Mouse (Mus musculus) urinary bladder, postnatal 25 days (tissue): Measurements from ENCODE around the gene Baat.
"Not testable (repeated sequence)": the region's sequence is repeated elsewhere in the genome, so short reads cannot be mapped to it uniquely, and the experiment has no call there.

Experiments
- DNase-seq: peaks from one replicate; pipeline ENCODE4 v3.0.0; 2022; ENCODE audit warnings: low spot score

Gene Baat

DNA sequence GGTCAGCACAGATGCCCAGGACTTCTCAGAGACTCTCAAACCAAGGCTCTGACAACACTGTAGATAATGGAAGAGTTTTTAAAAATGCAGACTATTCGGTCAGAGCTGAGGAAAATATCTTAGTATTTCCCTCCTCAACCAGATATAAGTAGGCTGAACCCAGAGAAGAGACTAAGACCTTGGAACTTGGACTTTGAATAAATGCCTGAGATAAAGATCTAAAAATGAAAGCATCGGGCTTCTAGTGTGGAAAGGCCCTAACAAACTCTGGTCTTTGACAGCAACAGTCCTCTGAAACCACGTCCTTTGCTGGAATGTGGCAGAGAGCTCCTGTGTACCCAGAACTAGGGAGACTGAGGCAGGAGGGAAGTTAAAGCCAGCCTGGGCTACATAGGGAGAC is at the start of gene Baat:
Gene Baat (minus strand): TSS at position 172 of the 400 bp plus-strand sequence.
- DNase-seq, result no peak

DNA sequence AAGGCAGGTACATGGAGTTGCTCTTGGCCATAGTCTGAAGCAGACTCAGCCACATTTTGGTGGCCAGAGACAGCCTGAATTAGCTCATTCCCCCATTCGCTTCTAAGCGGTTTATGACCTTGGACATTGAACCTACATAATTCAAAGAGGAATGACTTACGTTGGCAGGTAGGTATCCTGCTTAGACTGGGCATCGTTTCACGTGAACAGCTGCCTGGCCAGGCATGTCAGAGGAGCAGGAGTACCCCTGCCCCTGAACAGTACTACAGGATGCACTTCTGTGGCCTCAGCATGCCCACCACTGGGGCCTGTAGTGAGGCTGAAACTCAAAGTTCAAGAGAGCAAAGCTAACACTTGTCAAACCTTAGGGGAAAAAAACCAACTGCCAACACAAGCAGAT is 47.0 kb upstream of the Baat start:
- DNase-seq, result no peak

DNA sequence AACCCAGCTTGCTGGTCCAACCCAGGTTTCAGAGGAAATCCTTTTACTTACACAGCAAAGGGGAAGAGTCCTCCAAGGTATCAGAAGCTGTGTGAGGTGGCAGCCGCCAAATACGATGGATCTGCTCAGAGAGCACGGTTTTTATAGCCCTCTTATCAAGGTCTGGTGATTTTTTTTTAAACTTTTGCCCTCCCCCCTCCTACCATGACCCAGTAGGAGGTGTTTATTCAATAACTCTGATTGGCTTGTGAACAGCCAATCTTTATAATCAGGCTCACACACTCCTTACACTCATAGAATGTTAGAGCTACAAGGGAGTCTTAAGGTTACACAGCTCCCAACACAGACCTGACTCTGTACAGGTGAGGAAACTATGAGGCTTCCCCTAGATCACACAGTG is 43.0 kb upstream of the Baat start, which contains the start of gene Aldob:
Gene Aldob (minus strand): TSS at position 164 of the 400 bp plus-strand sequence.
- DNase-seq, result no peak

DNA sequence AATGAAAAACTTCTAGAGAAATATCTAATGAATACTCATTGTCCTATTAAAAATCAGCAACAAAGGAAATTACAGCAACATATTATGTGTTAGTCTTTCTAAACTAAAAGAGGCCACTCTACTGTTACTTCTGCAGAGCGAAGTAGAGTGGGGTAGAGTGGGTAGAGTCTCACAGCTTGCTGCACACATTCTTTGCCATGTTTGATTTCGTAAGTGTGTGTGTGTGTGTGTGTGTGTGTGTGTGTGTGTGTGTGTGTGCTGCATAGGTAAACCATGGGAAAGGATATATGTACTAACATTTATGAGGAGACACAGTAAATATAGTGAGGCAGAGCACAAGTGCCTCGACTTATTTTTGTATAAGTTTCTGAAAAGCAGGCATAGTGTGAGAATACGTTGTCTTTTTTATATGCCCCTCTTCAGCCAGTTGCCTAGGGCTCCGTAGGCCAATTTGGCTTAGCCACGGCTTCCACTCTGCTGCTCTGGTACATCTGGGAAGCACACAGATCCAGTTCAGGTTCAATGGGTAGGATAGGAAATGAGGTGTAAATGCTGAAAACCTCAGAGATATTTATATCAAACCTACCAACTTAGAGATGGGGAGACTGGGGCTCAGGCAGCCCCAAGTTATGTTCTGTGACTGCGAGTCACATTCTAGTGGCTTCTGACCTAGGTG is 41.3 kb upstream of the Baat start:
- DNase-seq, result no peak

DNA sequence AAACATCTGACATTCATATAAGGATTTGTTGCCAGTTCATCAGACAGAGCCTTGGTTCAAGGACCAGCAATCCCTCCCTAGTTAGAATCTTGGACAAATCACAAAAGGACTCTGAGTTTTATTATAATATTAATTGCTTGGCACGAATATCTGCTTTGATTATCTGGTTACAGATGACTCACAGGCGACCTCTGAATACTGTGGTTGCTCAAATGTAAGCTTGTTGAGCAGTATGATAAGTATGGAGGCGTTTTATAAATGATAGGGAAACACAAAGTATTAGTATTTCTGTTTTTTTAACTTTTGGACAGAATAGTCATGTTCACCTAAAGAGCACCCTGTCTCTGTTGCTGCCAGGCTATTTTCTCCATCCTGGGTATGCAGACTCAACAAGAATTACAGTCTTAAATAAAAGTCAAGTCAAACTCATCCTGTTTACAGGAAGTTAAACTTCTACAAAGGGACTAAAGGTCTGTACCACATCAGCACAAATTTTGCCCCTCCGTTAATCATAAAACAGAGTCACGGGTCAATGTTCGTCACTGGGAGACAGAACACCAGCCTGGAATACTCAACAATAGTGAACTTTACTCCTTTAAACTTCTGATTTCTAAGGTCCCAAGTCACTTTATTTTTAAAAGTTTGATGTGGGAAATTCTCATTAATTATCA is 40.7 kb upstream of the Baat start:
- no peak for DNase-seq

DNA sequence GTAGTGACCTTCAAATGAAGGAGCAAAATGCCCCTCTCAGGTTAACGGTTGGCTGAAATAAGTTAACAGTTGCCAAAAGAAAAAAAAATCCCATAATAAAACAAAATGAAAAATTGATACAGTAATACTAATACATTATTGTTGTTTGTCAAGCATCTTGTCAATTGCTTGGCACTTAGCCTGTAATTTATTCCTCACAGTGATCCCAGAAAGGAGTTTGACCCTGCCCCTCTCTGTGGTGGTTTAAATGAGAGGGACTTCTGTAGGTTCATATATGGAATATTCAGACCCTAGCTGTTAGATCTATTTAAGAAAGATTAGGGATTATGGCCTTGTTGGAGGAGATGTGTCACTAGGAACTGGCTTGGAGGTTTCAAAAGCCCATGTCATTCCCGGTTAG is 39.7 kb upstream of the Baat start:
- DNase-seq, result no peak

DNA sequence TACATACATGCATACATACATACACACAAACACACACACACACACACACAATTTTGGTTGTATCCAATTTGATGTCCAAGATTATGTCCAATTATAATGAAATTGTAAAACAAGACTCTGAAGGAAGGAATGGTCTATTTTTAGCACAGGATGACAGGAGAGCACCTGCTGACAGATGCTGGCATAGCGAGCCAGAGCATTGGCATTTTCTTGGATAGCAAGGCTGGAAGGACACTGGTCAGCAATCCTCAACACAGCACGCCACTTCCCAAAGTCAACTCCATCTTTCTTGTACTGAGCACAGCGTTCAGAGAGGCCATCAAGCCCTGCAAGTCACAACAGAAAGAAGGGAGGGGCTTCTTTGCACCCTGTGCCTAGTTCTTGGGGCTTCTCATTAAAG is 34.6 kb upstream of the Baat start:
- DNase-seq, result no peak

DNA sequence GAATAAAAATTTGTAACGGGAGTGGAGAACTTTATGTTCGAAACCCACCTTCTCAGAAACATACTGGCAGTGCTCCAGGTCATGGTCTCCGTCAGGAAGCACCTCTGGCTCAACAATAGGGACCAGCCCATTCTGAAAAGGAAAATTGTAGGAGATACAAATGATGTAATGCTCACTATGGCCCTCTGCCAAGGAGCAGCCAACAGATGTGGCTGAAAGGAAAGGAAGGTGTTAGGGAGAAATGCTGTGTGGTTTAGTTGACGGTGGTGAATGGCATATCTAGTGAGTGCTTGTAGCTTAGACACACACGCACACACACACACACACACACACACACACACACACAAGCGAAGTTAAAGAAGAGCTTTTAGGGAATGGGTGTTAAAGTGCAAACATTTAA is 33.3 kb upstream of the Baat start:
- no peak for DNase-seq

DNA sequence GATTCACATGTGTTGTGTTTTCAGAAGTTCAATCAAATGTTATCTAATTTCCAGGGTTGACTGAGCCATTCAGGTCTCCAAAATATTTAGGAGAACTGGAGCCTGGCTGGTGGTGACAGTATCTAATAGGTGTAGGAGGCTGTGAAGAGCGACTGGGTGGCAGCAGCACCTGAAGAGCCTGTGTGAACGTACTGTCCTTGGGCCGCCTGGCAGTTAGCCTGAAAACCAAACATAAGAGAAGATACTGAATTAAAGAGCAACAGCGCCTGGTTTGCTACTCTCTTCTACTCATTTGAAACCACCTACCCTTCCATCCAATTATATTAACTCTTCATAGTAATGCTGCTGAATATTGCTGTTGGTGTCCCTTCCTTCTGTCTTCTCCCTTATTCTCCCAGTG is 30.3 kb upstream of the Baat start:
- no peak for DNase-seq

DNA sequence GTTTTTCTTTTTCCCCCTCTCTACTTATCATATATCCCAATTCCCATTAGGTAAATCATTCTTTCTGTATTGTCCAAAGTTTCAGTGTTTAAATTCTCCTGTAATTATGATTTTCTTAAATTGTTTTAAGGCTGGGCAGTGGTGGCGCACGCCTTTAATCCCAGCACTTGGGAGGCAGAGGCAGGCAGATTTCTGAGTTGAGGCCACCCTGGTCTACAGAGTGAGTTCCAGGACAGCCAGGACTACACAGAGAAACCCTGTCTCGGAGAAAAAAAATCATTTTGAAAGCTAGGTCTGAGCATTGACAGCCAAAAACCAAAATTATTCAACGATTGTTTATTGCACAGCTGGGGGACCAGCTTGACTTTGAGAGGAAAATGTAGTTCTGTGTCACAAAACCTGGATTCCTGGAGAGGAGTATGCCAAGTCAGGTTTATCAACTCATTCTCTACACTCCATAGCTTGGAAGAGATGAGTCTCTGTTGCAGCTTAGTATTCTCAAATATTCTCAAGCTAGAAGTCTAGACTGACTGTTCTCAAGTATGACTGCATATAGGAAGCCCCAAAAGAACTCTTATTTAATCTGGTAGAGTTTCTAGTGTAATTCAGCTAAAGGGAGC is 29.4 kb upstream of the Baat start:
- no peak for DNase-seq

DNA sequence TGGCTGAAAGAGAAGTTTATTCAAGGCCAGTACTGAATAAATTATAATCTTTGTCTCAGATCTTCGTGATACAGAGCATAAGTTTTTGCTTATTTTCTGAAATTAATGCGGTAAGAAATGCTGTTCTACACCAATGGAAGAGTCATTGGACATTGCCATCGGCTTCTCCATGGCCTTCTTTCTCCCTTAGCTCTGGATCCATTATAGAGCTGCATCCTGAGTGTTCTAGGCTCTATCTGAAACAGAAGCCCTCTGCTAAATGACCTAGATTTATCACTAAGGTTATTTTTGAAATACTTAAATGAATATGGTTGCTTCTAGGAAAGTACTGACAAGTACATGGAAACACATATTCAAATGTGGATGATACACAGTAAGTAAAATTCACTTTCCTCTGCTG is 28.7 kb upstream of the Baat start:
- DNase-seq, result no peak

DNA sequence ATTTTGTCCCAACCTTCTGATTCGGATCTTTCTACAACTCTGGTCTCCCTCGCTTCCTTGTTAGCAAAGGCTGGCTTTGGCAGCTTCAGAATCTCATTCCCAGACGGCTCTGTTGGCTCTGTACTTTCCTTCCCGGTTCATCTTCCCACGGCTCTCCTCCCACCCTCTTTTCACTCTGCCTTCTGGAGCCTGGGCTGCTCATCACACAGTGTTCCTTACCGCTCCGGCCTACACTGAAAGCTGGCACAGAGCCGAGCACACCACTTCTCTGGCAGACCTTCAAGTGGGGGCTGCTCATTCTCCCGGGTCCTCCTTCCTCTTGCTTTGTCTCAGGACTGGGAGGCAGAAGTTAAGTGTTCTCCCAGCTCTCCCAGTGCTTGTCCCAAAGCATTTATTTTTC is 16.2 kb upstream of the Baat start:
- DNase-seq, result no peak

DNA sequence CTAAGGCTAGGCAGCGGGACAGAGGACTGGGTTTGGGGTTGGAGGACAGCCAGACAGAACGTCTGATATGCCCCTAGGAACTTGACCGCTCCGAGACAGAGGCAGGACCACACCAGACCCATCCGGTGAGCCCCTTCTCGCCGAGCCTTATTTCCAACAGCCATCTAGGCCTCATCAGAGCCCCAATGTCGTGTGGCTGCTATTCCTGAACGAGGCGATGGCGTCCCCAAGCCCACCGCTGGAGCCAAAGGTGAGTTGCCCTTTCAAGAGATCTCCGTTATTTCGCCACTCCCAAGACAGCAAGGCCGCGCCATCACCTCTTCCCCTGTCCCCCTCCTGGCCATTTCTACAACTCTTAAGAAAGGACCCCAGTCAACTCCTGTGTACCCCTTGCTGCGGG is 15.0 kb upstream of the Baat start:
- DNase-seq, result no peak

DNA sequence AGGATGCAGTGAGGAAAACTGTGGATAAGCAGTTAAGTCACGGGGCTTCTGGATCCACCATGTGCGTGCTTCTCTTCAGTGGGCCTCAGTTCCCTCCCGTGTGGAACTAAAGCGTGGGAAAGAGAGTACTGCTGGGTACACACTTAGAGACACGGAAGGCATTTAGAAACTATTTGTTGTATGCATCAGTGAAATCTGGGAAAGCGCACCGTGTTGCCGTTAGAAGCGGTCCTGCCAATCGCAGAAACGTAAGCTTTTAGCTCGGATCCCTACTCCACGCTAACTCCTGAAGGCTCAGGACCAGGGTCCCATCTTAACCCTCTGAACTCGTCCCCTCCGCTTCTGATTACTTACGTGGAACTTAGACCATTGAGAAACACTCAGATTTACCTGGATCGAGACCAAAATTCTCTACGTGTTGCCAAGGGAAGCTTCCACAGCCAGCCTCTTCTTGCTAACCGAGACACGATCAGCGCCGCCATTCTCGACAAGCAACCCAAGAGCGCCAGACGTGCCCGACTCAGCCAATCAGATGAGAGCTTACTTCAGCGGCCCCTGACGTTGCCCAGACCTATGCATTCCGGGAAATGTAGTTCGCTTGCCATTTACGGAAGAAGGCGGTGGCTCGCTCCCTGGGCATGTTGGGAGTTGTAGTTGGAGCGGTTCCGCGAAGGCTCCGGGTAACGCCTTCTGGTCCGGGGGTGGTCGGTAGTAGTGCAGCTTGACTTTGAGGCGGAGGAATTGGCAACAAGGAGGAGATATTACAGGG is 14.4 kb upstream of the Baat start, which contains the start of the genes Mrpl50 and Zfp189:
Gene Mrpl50 (minus strand): TSS at position 522 of the 769 bp plus-strand sequence.
Gene Zfp189 (plus strand): TSS at position 605 of the 769 bp plus-strand sequence.
- DNase-seq, result peak; percentile 79

DNA sequence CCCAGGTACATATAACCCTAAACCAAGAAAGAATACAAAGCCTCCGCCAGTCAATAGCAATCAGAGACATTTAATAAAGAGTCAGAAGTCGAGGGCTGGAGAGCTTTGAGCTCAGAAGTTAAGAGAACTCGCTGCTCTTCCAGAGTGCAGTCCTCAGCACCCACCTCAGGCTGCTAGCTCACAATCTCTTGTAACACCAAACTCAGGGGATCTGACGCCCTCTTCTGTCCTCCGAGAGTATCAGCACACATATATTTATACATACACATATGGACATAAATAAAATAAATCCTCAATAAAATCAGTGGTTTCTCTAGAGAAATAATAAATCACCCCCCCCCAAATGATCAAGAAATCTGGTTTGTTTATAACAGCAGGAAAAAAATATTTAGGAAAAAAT is 13.1 kb upstream of the Baat start:
- no peak for DNase-seq

DNA sequence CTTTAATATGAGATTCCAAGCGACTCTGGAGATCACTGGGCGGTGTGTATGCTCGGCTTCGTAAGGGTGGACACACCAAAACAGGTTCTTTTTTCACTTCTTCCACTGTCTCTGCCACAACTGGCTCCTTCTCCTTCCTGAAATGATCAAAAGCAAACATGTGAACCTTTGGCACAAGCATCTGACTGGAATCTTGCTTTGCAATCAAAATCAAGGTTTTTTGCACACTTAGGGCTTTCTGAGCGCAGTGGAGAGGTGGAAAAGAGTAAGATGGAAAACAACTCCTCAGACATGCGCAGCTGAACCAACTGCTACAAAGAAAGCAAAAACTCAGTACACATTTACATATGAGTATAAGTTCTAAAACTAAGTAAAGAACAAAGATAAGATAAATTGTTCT is 8.1 kb upstream of the Baat start:
- DNase-seq, result no peak

DNA sequence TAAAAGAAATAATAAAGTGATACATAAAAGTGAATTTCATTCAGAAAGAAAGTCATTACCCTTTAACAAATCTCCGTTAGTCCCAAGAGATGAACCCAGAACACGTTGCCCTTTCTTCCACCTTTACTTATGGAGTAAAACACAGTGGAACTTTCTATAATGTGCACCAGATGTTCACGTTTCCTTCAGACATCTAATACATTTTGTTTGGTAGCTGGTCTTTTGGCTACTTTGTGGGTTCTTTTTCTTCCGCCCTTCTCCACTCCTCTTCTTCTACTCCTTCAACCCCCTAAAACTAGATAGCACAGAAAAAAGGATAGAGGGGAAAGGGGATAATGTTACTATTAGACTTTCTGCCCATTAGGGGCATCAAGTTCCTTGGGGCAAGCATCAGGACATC is 6.3 kb upstream of the Baat start:
- no peak for DNase-seq

DNA sequence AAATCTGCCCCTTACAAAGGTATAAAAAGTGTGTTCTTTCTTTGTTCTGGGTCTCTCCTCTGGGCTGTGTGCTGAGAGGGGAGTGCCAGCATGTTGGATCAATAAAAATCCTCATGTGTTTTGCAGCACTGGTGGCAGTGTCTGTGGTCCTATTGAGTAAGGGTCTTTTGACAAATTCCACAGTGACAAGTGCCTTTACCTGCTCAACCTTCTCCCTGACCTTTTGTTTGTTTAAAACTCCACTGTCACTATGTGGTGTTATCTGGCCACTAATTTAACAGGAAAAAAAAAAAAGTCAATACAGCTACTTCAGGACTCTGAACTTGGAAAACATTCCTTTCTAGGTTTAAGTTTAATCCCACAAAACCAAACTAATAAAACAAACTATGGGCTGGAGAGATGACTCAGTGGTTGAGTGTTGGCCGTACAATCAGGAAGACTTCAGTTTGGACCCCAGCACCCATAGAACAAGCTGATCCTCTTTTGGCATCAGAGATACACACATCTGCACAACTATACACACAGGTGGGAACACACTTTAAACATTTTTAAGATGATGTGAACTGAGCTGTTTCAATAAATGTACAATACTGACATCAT is 4.0 kb upstream of the Baat start:
- DNase-seq, result not testable (repeated sequence)

DNA sequence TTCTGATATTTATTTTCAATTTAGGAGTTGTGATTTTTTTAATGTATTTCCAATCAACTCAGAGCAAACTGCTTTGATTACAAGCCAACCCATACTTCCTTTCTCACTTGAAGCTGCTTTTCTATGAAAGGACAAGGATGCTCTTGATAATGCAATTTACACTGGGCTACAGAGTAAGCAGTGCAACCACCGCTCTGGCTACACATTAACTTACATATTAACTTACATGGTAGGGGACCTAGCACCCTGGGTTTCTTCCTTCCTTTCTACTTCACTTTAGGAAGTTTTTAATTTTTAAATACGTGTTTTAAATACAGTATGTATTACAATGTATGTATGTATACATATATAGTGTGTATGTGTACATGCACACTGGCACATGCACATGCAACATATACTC is 2.8 kb upstream of the Baat start:
- DNase-seq, result no peak

DNA sequence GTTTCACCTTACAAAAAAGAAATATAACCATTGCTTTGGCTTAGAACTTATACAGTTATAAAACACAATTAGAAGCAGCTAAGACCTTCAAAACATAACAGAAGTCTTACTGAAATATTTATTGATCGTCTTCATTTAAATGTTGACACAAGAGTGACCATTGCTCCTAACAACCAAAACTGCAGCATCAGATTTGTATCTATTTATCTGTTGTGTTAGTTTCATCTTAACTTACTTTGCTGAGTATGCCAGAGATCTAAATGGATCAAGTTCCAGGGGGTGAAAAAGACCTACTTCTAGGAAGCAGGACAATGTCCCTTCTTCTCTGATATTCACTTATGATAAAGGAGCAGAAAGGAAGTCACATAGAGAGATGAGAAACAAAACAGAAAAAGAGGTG is 2.8 kb downstream of the Baat start:
- no peak for DNase-seq

DNA sequence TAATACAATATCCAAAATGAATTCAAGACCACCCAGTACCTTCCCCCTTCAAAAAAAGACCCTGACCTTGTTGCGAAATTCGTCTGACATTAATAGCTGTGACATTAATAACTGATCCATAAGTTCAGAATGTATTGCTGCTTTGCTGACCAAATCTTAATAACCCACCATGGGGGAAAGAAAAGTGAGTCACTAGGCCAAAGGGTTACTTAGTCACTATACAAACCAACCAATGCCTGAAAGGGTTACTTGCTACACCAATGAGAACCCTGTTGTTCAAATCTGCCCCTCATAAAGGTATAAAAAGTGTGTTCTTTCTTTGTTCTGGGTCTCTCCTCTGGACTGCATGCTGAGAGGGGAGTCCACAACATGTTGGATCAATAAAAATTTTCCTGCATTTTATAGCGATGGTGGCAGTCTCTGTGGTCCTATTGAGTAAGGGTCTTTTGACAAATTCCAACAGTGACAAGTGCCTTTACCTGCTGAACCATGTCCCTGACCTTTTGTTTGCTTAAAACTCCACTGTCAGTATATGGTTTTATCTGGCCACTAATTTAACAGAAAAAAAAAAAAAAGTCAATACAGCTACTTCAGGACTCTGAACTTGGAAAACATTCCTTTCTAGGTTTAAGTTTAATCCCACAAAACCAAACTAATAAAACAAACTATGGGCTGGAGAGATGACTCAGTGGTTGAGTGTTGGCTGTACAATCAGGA is 20.3 kb downstream of the Baat start:
- DNase-seq, result not testable (repeated sequence)

DNA sequence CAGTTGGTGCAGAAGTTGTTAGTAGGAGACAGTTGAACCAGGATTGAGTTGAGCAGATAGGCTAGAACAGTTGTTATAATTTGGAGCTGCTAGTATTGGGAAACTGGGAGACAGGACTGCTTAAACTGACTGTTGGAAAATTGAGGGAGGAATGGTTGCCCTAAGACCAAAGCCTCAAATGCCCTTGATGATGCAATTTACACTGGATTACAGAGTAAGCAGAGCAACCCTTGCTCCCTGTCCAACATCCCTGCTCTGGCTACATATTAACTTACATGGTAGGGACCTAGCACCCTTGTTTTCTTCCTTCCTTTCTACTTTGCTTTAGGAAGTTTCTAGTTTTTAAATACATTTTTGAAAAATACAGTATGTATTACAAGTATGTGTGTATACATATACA is 20.9 kb downstream of the Baat start:
- DNase-seq, result no peak
